Mouse (Mus musculus): ENCODE results near the gene Gsdme.
A peak's percentile ranks its signal among the peaks of the same experiment; 100 is the strongest.

Gsdme gene

DNA sequence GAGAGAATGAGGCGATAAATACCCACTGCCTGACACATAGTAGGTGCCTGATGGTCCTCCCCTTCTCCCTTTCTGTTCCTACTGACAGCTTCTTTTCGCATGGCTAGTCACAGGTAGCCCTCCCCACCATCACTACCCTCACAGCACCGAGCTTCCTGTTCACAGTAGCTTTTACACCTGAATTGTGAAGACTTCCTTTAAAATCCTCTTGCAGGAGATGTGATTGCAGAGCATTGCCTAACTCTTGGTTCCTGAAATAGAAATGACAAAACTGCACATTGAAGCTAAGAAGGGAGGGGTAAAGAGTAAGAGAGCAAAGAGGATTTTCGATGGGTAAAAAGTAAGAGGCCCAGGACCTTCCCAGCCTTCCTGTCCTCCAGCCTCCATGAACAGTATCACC is 18.7 kb downstream of the Gsdme start:
- no peak for DNase-seq (ENCODE audit: low spot score)

DNA sequence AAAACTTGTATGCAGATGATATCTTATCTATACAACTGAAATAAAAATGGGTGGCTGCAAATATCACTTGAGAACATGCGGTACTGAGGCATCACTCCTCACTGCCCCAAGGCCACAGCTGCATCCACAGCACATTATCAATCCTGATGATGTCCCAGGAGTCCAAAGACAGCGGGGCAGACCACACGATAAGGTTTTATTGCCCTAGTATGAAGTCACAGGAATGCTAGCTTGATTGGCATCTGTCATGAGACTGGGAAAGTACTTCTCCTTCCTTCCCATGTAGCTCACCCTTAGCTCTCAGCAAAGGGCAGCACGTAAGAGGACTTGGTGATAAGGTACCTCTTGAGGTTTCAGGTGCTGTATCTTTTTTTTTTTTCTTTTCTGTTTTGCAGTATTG is 19.5 kb downstream of the Gsdme start:
- DNase-seq (ENCODE audit: low spot score): no peak

DNA sequence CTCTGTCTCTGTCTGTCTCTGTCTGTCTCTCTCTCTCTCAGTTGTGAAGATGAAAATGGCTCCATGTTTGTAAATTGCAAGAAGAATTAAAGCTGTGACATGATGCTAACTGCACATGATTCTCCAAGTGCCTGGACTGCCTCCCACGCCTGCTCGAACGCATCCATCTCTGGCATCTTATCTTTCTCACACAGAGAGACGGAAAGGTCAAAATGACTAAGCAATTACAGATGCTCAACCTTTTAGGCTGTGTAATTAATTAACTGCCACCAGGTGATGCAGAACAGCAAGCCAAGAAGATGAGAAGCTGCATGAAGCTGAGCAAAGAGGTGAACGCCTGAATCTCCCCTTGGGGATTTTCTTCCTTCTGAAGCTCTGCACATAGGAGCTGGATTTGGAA is 23.2 kb downstream of the Gsdme start:
- DNase-seq (ENCODE audit: low spot score): no peak

DNA sequence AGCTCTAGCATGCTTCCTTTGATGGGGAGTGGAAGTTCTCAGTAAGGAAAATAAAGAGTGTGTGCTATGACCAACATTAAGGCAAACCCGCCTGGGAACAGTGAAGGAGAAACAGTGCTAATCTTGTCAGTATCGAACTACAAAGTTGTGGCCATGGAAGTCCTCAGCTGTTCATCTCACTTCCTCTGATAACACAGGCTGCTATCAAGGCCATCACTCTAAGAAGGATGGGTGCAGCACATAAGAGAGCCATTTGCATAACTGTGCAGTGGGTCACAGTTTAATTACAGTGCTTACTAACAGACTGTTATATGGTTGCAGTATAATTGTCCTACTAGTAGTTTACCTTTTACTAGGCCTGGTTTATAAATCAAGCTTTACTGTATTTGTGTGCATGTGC is 23.8 kb downstream of the Gsdme start:
- no peak for DNase-seq (ENCODE audit: low spot score)

DNA sequence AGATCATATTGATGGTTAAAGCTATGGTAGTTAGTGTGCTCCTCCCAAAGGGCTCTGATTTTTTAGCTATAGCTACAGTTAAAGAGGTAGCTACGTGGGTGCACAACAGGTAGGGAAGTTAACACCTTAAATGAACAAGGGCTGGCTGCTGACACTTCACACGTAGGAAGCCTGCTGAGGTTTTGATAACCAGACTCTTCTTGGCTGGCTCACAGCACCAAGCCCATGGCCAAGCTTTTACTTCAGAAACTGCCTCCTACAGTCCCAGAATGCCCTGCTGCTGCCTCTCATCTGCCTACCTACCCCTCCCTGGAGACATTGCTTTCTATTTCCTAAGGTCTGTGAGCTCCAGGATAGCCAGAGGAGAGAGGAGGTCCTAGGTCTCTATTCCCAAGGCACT is 25.7 kb downstream of the Gsdme start:
- DNase-seq (ENCODE audit: low spot score): no peak

DNA sequence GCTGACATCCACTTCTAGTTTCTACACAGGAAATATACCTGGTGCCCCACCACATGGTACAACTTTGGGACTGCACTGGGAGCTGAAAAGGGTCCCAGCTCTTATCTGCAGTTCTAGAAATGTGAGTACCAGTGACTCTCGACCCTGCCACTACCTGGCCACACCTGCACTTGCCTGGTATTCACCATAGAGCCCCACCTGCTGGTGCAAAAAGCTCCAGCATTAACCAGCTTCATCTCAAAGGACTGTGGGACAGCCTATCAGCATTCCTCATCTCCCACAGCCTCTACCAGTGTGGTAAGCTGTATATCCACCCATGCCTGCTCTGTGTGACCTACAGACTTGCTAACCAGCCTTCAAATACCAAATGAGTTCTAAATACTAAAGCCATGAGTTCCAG is 30.7 kb downstream of the Gsdme start:
- no peak for DNase-seq (ENCODE audit: low spot score)

DNA sequence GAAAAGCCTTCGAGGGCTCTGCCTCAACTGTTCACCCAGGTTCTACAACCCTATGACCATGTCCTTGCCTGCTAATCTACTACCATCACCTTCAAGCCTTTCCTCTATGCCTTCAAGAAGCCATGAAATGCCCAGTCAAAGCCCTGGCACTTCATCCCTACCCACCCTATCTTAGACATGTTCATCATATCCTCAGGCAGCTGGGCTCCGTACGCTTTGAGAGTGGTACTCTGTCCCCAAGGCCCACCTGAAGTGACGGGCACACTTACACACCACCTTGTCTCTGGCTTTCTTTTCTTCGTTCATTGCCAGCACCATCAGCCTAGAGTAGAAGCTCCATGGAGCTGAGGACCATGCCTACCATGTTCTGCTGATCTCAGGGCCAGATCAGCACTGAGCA is 32.4 kb downstream of the Gsdme start:
- no peak for DNase-seq (ENCODE audit: low spot score)

DNA sequence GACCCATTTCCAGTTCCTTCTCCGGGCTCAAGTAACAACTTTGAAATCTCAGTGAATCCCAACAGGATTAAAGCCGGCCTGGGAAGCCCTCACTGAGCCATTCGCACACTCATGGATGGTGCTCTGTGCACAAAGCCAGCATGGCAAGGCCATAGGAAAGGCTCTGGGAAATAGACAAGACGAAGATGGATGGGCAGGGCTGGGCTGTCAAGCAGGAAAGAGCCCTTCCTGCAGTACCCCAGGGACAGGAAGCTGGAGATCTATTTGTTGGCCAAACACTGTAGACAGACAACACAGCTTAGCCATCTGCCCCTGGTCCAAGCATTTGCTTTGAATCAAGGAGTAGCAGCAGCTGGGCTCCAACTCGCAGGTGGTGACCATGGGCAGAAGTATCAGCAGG is 35.5 kb downstream of the Gsdme start:
- DNase-seq (ENCODE audit: low spot score): no peak

DNA sequence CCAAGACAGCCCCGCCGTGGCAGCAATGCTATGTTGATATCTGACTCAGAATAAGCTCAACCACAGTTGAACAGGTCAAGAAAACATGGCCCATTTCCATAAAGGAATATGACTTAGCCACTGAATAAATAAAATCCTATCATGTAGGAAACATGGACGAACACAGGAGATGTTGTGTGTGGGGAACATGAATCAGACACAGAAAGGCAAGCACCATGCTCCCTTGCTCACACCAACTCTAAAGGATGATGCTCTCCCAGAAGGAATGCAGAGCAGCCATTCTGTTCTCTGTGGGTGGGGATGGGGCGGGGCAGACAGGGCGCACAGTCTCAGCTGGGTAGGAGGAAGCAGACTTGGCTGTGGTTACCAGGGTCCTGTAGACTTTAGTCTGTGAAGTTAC is 38.4 kb downstream of the Gsdme start:
- DNase-seq (ENCODE audit: low spot score): no peak

DNA sequence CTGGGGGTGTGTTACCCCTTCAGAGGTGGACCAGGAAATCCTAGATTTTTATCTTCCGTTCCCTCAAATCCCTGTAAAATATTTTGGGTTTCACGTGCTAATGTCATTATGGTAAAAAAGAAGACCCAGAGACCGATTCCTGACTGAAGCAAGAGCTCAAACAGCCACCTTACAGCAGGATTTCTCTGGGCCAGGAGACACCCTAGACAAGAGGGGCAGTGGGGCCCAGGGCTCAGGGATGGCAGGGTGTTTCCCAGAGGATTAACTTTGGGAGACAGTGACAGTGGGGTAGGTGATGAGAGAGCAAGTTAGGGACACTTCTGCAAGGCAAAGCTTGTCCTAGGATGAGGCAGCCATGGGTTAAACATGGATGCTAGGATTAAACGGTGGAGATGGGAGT is 40.1 kb downstream of the Gsdme start:
- no peak for DNase-seq (ENCODE audit: low spot score)

DNA sequence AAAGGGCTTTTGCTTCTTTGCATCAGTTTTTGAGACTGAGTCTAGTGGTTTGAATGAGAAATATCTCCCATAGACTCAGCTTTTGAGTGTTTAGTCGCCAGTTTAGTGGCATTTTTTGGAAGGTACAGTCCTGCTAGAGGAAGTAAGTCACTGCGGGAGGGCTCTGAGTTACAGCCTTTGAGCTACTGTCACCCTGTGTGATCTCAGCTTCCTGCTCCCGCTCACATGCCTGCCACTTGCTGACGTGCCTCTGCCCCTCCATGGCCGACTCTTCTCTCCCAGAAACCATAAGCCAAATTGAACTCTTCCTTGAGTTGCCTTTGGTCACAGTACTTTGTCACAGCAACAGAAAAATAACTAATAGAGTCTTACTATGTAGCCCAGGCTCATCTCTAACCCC is 40.7 kb downstream of the Gsdme start:
- DNase-seq (ENCODE audit: low spot score): no peak

DNA sequence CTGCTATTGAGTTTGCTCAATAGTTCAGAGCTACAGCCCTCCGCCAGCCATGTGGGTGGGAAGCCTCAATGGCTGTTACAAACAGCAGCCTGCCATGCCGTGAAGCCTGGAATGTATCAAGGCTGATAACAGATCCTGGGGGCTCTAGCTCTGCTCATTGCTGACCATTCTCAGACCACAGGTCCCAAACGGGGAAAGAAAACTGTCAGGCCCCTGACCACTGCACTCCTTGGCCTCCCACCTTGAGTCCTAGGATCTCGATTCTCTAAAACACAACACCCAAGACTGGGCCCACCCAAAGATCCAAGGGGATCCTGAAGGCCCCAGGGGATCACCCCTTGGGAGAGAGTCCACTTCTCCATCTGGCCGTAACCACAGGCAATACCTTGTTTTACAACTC is 41.3 kb downstream of the Gsdme start:
- DNase-seq (ENCODE audit: low spot score): no peak

DNA sequence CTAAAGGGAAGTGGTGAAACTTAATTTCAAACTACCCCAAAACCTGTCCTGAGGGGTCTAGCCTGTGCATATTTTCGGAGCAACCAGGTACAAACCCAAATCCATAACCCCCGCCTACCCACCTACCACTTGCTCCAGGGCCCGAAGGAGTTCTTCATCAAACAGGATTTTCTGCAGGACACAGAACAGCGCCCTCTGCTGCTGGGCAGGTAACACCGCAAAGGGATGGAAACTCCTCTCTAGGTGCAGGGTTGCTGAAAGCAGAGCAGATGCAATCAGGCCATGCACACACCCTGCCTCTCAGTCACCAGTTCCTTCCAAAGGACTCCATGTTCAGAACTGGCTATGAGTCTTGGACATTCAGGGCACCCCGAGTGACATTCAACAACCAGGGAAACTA is 42.8 kb downstream of the Gsdme start:
- peak; percentile 10 for DNase-seq (ENCODE audit: low spot score)

DNA sequence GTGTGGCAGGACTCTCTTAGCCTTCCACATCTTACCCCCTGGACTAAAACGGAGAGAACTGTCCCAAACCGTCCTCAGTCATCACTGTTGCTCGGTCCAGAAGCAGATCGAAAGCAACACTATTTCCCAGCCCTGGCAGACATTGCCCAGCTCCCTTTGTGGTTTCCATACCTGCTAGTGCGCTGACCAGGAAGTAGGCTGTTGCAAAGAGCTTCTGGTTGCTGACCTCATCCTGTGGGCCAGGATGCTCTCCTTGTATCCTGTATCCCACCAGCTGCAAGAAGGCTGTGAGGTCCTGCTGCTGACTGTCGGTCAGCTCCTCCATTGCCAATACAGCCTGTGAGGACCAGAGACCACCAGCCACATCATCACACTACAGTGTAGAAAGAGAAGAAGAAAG is 44.6 kb downstream of the Gsdme start:
- no peak for DNase-seq (ENCODE audit: low spot score)

DNA sequence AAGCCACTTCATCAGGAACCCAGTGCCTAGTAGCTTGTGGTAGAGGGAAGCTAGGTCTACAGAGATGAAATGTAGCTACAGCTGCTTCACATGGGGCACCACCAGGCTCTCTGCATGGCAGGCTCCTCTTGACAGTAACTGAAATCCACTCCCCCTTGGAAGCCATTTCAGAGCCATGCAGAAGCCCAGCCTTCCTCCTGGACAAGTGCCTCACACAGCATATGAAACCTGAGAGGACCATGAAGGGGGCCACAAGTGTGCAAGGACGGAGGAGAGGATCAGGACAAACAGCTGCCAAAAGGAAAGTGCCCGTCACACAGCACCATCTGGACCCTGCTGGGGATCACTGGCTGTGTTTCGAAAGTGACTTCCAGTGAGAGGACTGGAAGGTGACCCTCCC is 45.0 kb downstream of the Gsdme start:
- DNase-seq (ENCODE audit: low spot score): no peak

DNA sequence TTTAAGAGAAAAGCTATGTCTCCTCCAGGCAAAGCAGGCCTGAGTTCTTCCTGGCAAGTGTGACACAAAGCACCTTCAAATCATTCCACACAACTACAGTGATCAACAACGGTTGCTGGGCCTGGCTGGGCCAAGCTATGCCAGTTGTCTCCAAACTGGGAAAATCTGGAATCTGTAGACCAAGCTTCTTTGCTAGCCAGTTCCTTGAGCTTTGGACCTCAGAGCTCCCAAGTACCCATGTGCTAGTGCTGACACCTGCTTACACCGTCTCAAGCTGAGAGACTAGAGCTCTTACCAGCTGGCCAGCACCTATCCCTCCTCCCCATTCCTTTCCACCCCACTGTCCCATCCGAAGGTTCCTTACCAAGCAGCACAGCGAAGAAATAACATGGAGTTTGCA is 47.7 kb downstream of the Gsdme start:
- no peak for DNase-seq (ENCODE audit: low spot score)

DNA sequence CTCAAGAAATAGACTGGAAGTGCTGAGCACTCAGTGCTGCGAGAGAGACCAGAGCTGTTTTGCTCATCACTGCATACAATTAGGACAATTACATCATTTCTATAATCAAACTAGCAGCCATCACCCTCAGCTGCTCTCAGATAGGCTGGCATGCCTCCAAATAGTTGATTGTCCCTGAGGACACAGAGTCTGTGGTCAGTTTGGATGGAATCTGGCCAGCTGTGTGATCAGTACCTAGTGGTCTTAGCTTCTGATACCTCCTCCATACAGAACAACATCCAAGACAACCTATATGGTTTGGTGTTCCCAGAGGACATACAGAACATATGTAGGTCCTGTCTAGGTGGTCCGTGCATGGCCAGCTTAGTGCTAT is 48.3 kb downstream of the Gsdme start:
- no peak for DNase-seq (ENCODE audit: low spot score)

DNA sequence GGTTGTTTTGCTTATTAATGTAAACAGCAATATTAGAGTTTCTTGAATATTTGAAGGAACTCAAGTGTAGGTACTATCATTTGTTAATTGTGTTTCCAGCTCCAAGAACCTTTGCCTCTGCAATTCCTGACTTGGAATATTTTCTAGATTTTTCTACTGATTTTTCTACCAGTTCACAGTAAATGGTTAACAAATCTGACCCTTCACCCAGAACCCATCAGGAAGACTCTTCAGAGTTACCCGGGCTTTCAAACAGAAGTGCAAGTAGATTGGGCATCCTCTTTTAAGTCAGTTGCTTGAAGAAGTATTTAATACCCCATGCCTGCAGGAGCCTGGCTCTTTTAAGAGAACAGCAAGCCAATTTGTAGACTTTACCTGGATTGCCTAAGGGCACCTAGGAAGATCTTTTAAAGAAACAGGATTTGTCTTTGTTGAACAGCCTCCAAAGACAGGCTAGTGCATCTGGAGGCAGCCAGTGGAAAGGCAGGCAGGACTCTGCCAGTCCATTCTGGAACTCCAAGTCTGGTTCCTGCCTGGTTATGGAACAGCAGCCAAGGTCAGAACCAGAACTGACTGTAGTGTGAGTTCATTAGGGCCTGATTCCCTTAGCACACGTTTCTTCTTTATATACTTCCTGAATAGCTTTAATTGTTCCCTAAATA is 48.8 kb downstream of the Gsdme start:
- no peak for DNase-seq (ENCODE audit: low spot score)

DNA sequence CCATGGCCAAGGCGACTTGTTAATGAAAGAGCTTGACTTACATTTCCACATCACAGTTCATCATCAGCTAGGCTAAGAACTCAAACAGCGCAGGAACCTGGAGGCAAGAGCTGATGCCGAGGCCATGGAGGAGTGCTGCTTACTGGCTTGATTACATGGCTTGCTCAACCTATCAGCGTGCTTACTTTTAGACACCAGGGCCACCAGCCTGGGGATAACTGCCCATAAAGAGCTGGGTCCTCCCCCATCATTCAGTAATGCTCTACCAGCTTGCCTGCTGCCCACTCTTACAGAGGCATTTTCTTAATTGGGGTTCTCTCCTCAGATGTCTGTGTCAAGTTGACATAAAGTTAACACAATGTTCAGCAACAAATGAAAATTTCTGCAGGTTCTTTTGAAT is 58.6 kb downstream of the Gsdme start:
- DNase-seq (ENCODE audit: low spot score): no peak

DNA sequence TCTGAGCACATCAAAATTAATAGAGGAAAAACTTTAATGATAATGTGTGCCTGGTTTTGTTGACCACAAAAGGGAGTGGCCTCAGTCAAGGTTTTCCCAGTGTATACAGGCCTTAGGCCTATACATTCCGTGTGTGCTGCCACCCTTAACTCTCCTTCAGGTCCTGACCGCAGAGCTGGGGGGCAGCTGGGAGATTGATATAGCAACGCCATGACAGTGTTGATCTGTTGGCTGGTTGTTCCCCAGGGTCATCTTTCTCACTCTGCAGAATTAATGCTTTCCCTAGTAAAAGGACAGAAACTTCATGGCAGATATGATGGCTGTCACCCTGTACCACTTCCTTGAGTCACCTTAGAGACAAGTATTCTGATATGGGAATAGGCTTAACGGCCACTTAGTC is 59.3 kb downstream of the Gsdme start:
- DNase-seq (ENCODE audit: low spot score): no peak

DNA sequence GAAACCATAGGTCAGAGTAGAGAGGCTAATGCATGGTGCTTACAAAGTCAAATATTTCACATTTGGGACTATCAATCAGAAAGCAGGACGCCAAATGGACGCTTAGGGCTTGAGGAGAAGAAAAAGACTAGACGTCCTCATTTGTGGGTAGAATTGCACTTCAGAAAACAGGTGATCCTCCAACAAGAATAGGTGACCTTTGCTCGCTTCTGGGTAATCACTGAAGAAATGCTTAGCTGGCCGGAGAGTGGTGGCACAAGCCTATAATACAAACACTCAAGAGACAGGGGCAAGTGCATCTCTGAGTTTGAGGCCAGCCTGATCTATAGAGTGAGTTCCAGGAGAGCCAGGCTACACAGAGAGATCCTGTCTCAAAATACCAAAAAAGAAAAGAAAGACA is 69.8 kb downstream of the Gsdme start:
- DNase-seq (ENCODE audit: low spot score): no peak

DNA sequence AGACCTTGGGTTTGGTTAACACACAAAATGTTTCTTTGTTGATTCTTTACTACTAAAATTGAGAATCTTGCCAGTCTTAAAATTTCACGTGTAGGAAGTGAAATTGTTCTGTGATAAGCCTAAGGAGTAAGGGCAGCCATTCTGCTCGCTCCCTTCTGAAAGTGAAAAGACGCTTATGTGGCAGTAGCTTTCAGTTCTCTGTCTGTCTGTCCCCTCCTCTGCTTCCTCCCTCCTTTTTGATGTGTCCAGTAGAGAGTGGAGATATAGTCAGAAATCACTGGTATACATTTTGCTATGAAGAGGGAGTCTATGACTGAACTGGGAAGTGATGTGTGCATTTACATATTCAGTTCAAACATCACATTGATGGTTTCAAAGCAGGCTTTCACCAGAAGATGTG is 70.8 kb downstream of the Gsdme start:
- no peak for DNase-seq (ENCODE audit: low spot score)

DNA sequence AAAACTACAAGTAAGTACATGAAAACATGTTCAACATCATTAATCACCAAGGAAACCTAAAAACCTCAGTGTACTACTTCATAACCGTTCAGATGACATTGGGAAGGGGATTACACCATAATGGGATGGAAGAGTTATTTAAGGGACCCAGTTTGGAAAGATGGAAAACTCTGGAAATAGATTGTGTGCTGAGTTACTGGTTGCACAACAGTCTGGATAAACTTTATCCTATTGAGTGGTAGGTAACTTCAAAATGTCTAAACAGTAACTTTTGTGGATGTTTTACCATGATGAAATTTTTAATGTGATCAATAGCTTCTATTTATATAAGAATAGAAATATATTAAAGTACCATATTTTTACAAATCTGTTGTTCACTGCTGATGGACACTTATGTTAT is 71.5 kb downstream of the Gsdme start:
- no peak for DNase-seq (ENCODE audit: low spot score)

DNA sequence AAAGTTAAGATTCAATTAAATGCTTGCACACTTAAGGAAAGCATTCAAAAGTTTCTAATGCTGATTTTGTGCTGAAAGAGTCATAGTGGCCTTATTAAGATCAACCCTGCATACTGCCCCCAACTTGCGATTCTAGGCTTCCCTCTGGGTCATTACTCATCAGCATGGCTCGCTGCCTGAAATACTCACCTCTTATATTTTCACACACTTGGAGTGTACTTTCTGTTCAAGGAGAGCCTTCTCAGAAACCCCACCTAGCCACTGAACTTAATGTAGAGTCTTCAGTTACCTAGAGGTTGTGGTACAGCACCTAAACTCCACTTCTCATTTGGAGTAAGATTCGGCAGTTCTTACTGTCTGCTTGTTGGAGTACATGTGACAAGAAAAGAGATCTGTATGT is 72.1 kb downstream of the Gsdme start:
- no peak for DNase-seq (ENCODE audit: low spot score)

DNA sequence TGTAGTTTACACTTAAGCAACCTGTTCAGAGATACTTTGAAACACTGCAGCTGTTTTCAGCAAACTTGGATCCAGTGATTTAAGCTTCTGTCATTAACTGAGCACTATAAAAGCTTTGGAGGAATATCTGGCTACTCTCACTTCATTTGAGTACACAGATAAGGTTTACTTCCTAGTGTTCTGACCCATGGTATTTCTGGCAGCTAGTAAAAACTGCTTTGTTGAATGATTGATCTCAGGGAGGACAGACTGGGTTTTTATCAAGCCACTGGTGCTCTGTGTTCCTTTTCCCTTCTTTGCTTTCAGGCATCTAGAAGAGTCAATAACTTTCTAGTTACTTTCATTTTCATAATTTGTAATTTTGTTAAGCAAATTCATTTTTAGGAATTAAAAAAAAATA is 74.3 kb downstream of the Gsdme start:
- DNase-seq (ENCODE audit: low spot score): no peak
